8 mouse cellular contexts compared by ENCODE assay signal in the genomic region with DNA sequence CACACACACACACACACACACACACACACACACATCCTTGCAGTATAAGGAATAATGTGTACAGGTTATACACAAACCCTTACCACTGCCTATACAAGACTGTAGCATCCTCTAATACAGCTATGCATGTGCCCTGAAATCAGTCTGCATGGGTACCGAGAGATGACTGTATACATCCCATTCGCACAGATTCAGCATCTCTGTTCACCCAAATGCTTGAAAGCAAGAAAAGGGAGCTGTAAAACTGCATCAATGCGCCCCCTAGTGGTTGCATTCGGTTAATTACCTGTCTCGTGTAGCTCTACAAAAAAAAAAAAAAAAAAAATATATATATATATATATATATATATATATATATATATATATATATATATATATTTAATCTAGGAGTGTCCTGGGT.
DNase-seq lines count a peak whose midpoint lies in the region.

No protein-coding gene starts in this region.

- intact Hi-C loops in heart, postnatal 14 days (cut with DNase I) = loop anchor here (5.0 to 10.0 kb wide), 7 partner anchors 99 to 441 kb away; partner anchors contain the start of gene Tmem26

- DNase-seq in cerebellum, adult 11 months = peak; percentile 12
- DNase-seq in cerebellum, adult 9-11 months = no peak
- DNase-seq in ZHBTc4 (ENCODE audit: low read depth, low spot score) = peak; percentile 73
- DNase-seq in embryo, embryonic 10.5 days (ENCODE audit: low spot score) = peak; percentile 83
- DNase-seq in heart, postnatal 14 days = peak; percentile 68 to 78
- peak; percentile 56 to 86 for DNase-seq in layer of hippocampus, postnatal 25 days (ENCODE audit: extremely low spot score in 1 of 2, low spot score in 1 of 2)
- peak; percentile 76 for DNase-seq in mesoderm, embryonic 11.5 days (ENCODE audit: low read depth, low spot score)
- DNase-seq in spleen, postnatal 4 days (ENCODE audit: low spot score in 2 of 2) = peak; percentile 35 to 78
